Mouse (Mus musculus): ENCODE data around the gene Chst11.
A peak's percentile ranks its signal among the peaks of the same experiment; 100 is the strongest.
"Not testable (repeated sequence)": the region's sequence is repeated elsewhere in the genome, so short reads cannot be mapped to it uniquely, and the experiment has no call there.

The Chst11 gene

GRCm38 (mm10) chr10:83116889-83117288 is 131.6 kb downstream of the Chst11 start:
- peak in 1 of 2 experiments; percentile 41 for DNase-seq

GRCm38 (mm10) chr10:83117851-83118250 is 132.6 kb downstream of the Chst11 start:
- DNase-seq, result no peak

- DNase-seq, result no peak
These were observed 133.3 kb downstream of the Chst11 start for GRCm38 (mm10) chr10:83118613-83119012.

GRCm38 (mm10) chr10:83119016-83119415 is 133.7 kb downstream of the Chst11 start:
- no peak for DNase-seq

GRCm38 (mm10) chr10:83119461-83119860 is 134.2 kb downstream of the Chst11 start:
- DNase-seq, result not testable (repeated sequence)

GRCm38 (mm10) chr10:83119909-83120308 is 134.6 kb downstream of the Chst11 start:
- no peak for DNase-seq

- no peak for DNase-seq
These were observed 135.6 kb downstream of the Chst11 start for GRCm38 (mm10) chr10:83120938-83121337.

GRCm38 (mm10) chr10:83124560-83124959 is 139.3 kb downstream of the Chst11 start:
- DNase-seq, result no peak

- peak; percentile 44 to 49 for DNase-seq
These were observed 141.1 kb downstream of the Chst11 start for GRCm38 (mm10) chr10:83126447-83126846.

GRCm38 (mm10) chr10:83128435-83128834 is 143.1 kb downstream of the Chst11 start:
- DNase-seq, result no peak

- DNase-seq, result no peak
These were observed 144.4 kb downstream of the Chst11 start for GRCm38 (mm10) chr10:83129624-83130218.

GRCm38 (mm10) chr10:83130611-83131010 is 145.3 kb downstream of the Chst11 start:
- DNase-seq, result peak in 1 of 2 experiments; percentile 23

GRCm38 (mm10) chr10:83131884-83132283 is 146.6 kb downstream of the Chst11 start:
- DNase-seq, result no peak

- no peak for DNase-seq
These were observed 148.7 kb downstream of the Chst11 start for GRCm38 (mm10) chr10:83133866-83134570.

- no peak for DNase-seq
These were observed 149.6 kb downstream of the Chst11 start for GRCm38 (mm10) chr10:83134896-83135295.

- DNase-seq, result no peak
These were observed 150.7 kb downstream of the Chst11 start for GRCm38 (mm10) chr10:83135963-83136362.

- DNase-seq, result no peak
These were observed 151.8 kb downstream of the Chst11 start for GRCm38 (mm10) chr10:83137103-83137502.

- DNase-seq, result no peak
These were observed 154.0 kb downstream of the Chst11 start for GRCm38 (mm10) chr10:83139276-83139675.

GRCm38 (mm10) chr10:83140258-83140936 is 155.1 kb downstream of the Chst11 start:
- no peak for DNase-seq

GRCm38 (mm10) chr10:83141434-83141833 is 156.1 kb downstream of the Chst11 start:
- no peak for DNase-seq

GRCm38 (mm10) chr10:83143049-83143448 is 157.8 kb downstream of the Chst11 start:
- no peak for DNase-seq

- peak; percentile 30 to 32 for DNase-seq
These were observed 160.5 kb downstream of the Chst11 start for GRCm38 (mm10) chr10:83145836-83146235.

GRCm38 (mm10) chr10:83149342-83150178 is 164.3 kb downstream of the Chst11 start:
- no peak for DNase-seq

Data from kidney, postnatal 36 days (tissue).